In genomic region chr9:78146099-78146498, GRCm38 (mm10) we compare ENCODE assay signal across 12 mouse cellular contexts. TPM values are rescaled to one million over a fixed set of nuclear protein-coding genes. Genes with fewer than 3 reads are reported as not detected.
DNase-seq lines count a peak whose midpoint lies in the region; ATAC-seq and TF ChIP-seq lines count a peak whose summit lies in the region.
"Had no signal": no experiment of that assay in that cellular context is flagged by ENCODE, and none has a peak within 500 bp of the region (broad histone marks: within the 10 kb centered on the region; RNA-seq: fewer than 3 reads in every experiment).

No protein-coding gene starts in this region.

- H3K9ac ChIP-seq in hindbrain, embryonic 15.5 days = no peak overlapping the region
- H3K9ac ChIP-seq in hindbrain, embryonic 12.5 days = no peak overlapping the region
- no peak overlapping the region for H3K9ac ChIP-seq in hindbrain, postnatal 0 days (replicated peaks; ENCODE audit: low read length)
- H3K9ac ChIP-seq in midbrain, embryonic 15.5 days = no peak overlapping the region
- H3K9ac ChIP-seq: limb, embryonic 12.5 days; lung, embryonic 15.5 days had no signal

- DNase-seq in brain, embryonic 14.5 days (ENCODE audit: low read depth) = peak; percentile 30
- peak; percentile 14 for DNase-seq in hindbrain, postnatal 0 days (ENCODE audit: low spot score)
- no peak for DNase-seq in adrenal gland, adult (ENCODE audit: inconsistent age in 2 of 2, low spot score in 1 of 2)
- no peak for DNase-seq in spleen, adult 18-20 months
- DNase-seq: heart, postnatal 14 days had no signal

- WGBS in hindbrain, embryonic 15.5 days = 66% methylated on average over 4 of the region's 4 CpGs
- 79% methylated on average over 4 of the region's 4 CpGs for WGBS in hindbrain, embryonic 12.5 days
- WGBS in hindbrain, postnatal 0 days = 50% methylated on average over 4 of the region's 4 CpGs
- WGBS in midbrain, embryonic 15.5 days = 55% methylated on average over 4 of the region's 4 CpGs

- no peak overlapping the region for H3K4me3 ChIP-seq in hindbrain, embryonic 15.5 days
- no peak overlapping the region for H3K4me3 ChIP-seq in hindbrain, embryonic 12.5 days
- no peak overlapping the region for H3K4me3 ChIP-seq in hindbrain, postnatal 0 days (ENCODE audit: low read length)
- no peak overlapping the region for H3K4me3 ChIP-seq in midbrain, embryonic 15.5 days
- H3K4me3 ChIP-seq: erythroblast, embryonic 14.5 days; limb, embryonic 12.5 days; lung, embryonic 15.5 days had no signal

- no peak for TF ChIP-seq POLR2A in brain, embryonic 14.5 days (IDR thresholded peaks at IDR 0.05; ENCODE audit: borderline replicate concordance, extremely low read depth, insufficient read depth, insufficient read length, poor library complexity, severe bottlenecking)

- H3K4me2 ChIP-seq in hindbrain, embryonic 15.5 days = no peak overlapping the region
- no peak overlapping the region for H3K4me2 ChIP-seq in hindbrain, embryonic 12.5 days (replicated peaks)
- H3K4me2 ChIP-seq in hindbrain, postnatal 0 days (ENCODE audit: low read depth, low read length) = no peak overlapping the region
- no peak overlapping the region for H3K4me2 ChIP-seq in midbrain, embryonic 15.5 days
- H3K4me2 ChIP-seq: limb, embryonic 12.5 days; lung, embryonic 15.5 days had no signal

- peaks cover 4% of the 10 kb centered on the region; the same call in 1 of the 2 replicates for H3K9me3 ChIP-seq in hindbrain, embryonic 15.5 days
- H3K9me3 ChIP-seq in hindbrain, embryonic 12.5 days (replicated peaks) = peaks cover 8% of the 10 kb centered on the region
- H3K9me3 ChIP-seq in hindbrain, postnatal 0 days (ENCODE audit: low read length) = no peaks in the 10 kb centered on the region
- no peaks in the 10 kb centered on the region for H3K9me3 ChIP-seq in midbrain, embryonic 15.5 days
- H3K9me3 ChIP-seq: lung, embryonic 15.5 days had no signal

- ATAC-seq in hindbrain, embryonic 15.5 days (ENCODE audit: low FRiP score, low read depth) = peak; percentile 57; the same call in 1 of the 2 replicates
- ATAC-seq in hindbrain, embryonic 12.5 days (ENCODE audit: low FRiP score) = no peak
- peak; percentile 61 for ATAC-seq in hindbrain, postnatal 0 days
- peak; percentile 43 for ATAC-seq in midbrain, embryonic 15.5 days (replicated peaks)

- no peaks in the 10 kb centered on the region for H3K4me1 ChIP-seq in hindbrain, embryonic 15.5 days (replicated peaks)
- H3K4me1 ChIP-seq in hindbrain, embryonic 12.5 days = no peaks in the 10 kb centered on the region; the same call in 1 of the 2 replicates
- no peaks in the 10 kb centered on the region for H3K4me1 ChIP-seq in hindbrain, postnatal 0 days (ENCODE audit: insufficient read depth, low read length)
- peaks cover 9% of the 10 kb centered on the region; the same call in 1 of the 2 replicates for H3K4me1 ChIP-seq in midbrain, embryonic 15.5 days
- H3K4me1 ChIP-seq: limb, embryonic 12.5 days; lung, embryonic 15.5 days had no signal

- no peak overlapping the region for H3K27ac ChIP-seq in hindbrain, embryonic 15.5 days (replicated peaks)
- no peak overlapping the region for H3K27ac ChIP-seq in hindbrain, embryonic 12.5 days
- peak overlapping the region; percentile 16; the same call in 1 of the 2 replicates for H3K27ac ChIP-seq in hindbrain, postnatal 0 days
- H3K27ac ChIP-seq in midbrain, embryonic 15.5 days = 0 out of 2 replicates have a peak overlapping the region, but pooled peaks have one; percentile 2
- H3K27ac ChIP-seq: kidney, postnatal 0 days; limb, embryonic 12.5 days; lung, embryonic 15.5 days had no signal

- no peak for TF ChIP-seq CTCF in brain, embryonic 14.5 days (IDR thresholded peaks at IDR 0.05; ENCODE audit: borderline replicate concordance, extremely low read depth, insufficient read depth, insufficient read length)
- no peak for TF ChIP-seq CTCF in hindbrain, postnatal 0 days (IDR thresholded peaks at IDR 0.05; ENCODE audit: low read depth)

- H3K27me3 ChIP-seq in hindbrain, embryonic 15.5 days = no peaks in the 10 kb centered on the region
- no peaks in the 10 kb centered on the region for H3K27me3 ChIP-seq in hindbrain, embryonic 12.5 days
- no peaks in the 10 kb centered on the region for H3K27me3 ChIP-seq in hindbrain, postnatal 0 days (ENCODE audit: insufficient read depth, low read length)
- H3K27me3 ChIP-seq in midbrain, embryonic 15.5 days (replicated peaks) = no peaks in the 10 kb centered on the region
- H3K27me3 ChIP-seq: limb, embryonic 12.5 days; lung, embryonic 15.5 days had no signal

- H3K36me3 ChIP-seq in hindbrain, embryonic 15.5 days = peaks cover 48% of the 10 kb centered on the region
- peaks cover 62% of the 10 kb centered on the region for H3K36me3 ChIP-seq in hindbrain, embryonic 12.5 days
- H3K36me3 ChIP-seq in hindbrain, postnatal 0 days (ENCODE audit: insufficient read depth, low read length) = peaks cover 27% of the 10 kb centered on the region
- H3K36me3 ChIP-seq in midbrain, embryonic 15.5 days (replicated peaks) = peaks cover 37% of the 10 kb centered on the region

RNA-seq across cellular contexts. Expression of gene Gsta4, which starts 36.5 kb away (rescaled TPM):
- polyA plus RNA-seq in hindbrain, embryonic 15.5 days (2015; fragmentation: Nextera tagmentation; extraction: Ambion mirVana) = 28.5 and 30.1 TPM in 2 replicates
- polyA plus RNA-seq in hindbrain, embryonic 12.5 days (2016; fragmentation: Nextera tagmentation; extraction: Ambion mirVana) = 51.5 and 53.6 TPM in 2 replicates
- 10.6 and 14.7 TPM in 2 replicates for polyA plus RNA-seq in brain, embryonic 14.5 days (2012; rRNA removed)
- total RNA-seq in hindbrain, postnatal 0 days (2014; rRNA removed) = 7.9 and 17.5 TPM in 2 replicates
- 51.8 and 55.1 TPM in 2 replicates for polyA plus RNA-seq in hindbrain, postnatal 0 days (2015; fragmentation: Nextera tagmentation; extraction: Ambion mirVana)
- 15.7 and 21.0 TPM in 2 replicates for polyA plus RNA-seq in midbrain, embryonic 15.5 days (2015; fragmentation: Nextera tagmentation; extraction: Ambion mirVana)

RNA-seq across cellular contexts. Expression of gene Ick, which starts 37.1 kb away (rescaled TPM):
- 36.2 and 36.9 TPM in 2 replicates for polyA plus RNA-seq in hindbrain, embryonic 15.5 days (2015; fragmentation: Nextera tagmentation; extraction: Ambion mirVana)
- polyA plus RNA-seq in hindbrain, embryonic 12.5 days (2016; fragmentation: Nextera tagmentation; extraction: Ambion mirVana) = 38.1 and 40.0 TPM in 2 replicates
- polyA plus RNA-seq in brain, embryonic 14.5 days (2012; rRNA removed) = 45.0 and 55.6 TPM in 2 replicates
- total RNA-seq in hindbrain, postnatal 0 days (2014; rRNA removed) = 36.7 and 41.2 TPM in 2 replicates
- 29.3 and 35.2 TPM in 2 replicates for polyA plus RNA-seq in hindbrain, postnatal 0 days (2015; fragmentation: Nextera tagmentation; extraction: Ambion mirVana)
- polyA plus RNA-seq in midbrain, embryonic 15.5 days (2015; fragmentation: Nextera tagmentation; extraction: Ambion mirVana) = 43.0 and 46.3 TPM in 2 replicates

RNA-seq across cellular contexts. Expression of gene Fbxo9, which starts 37.2 kb away (rescaled TPM):
- 74.3 and 83.5 TPM in 2 replicates for polyA plus RNA-seq in hindbrain, embryonic 15.5 days (2015; fragmentation: Nextera tagmentation; extraction: Ambion mirVana)
- polyA plus RNA-seq in hindbrain, embryonic 12.5 days (2016; fragmentation: Nextera tagmentation; extraction: Ambion mirVana) = 42.0 and 43.1 TPM in 2 replicates
- polyA plus RNA-seq in brain, embryonic 14.5 days (2012; rRNA removed) = 61.9 and 77.0 TPM in 2 replicates
- total RNA-seq in hindbrain, postnatal 0 days (2014; rRNA removed) = 107 and 109 TPM in 2 replicates
- 86.7 and 88.9 TPM in 2 replicates for polyA plus RNA-seq in hindbrain, postnatal 0 days (2015; fragmentation: Nextera tagmentation; extraction: Ambion mirVana)
- 67.5 and 75.1 TPM in 2 replicates for polyA plus RNA-seq in midbrain, embryonic 15.5 days (2015; fragmentation: Nextera tagmentation; extraction: Ambion mirVana)

Comparison
In these comparisons a context has a peak if more than half of its experiments do, and no peak if none do; other contexts are left out.
1. H3K27ac ChIP-seq: peak in hindbrain, postnatal 0 days (single experiment) and midbrain, embryonic 15.5 days (single experiment); none in hindbrain, embryonic 15.5 days (single experiment) and hindbrain, embryonic 12.5 days (single experiment).
2. DNase-seq: peak in brain, embryonic 14.5 days (single experiment) and hindbrain, postnatal 0 days (single experiment); none in adrenal gland, adult (0 of 2) and spleen, adult 18-20 months (0 of 2).